Mouse (Mus musculus): ENCODE measurements around the gene D3Ertd751e. TPM values are rescaled to one million over a fixed set of nuclear protein-coding genes. Genes with fewer than 3 reads are reported as not detected.

Gene D3Ertd751e
- 1 to 10 TPM; 2.0 to 2.4 TPM for total RNA-seq (2021)
- long read RNA-seq, experiment 1, partial matches to known transcripts, result 1 of 3 reads
- long read RNA-seq, experiment 1, other reads (novel, unspliced or antisense), result 1 of 3 reads
- long read RNA-seq, experiment 2, partial matches to known transcripts, result 0 of 9 reads
- long read RNA-seq, experiment 2, other reads (novel, unspliced or antisense), result 6 of 9 reads

DNA sequence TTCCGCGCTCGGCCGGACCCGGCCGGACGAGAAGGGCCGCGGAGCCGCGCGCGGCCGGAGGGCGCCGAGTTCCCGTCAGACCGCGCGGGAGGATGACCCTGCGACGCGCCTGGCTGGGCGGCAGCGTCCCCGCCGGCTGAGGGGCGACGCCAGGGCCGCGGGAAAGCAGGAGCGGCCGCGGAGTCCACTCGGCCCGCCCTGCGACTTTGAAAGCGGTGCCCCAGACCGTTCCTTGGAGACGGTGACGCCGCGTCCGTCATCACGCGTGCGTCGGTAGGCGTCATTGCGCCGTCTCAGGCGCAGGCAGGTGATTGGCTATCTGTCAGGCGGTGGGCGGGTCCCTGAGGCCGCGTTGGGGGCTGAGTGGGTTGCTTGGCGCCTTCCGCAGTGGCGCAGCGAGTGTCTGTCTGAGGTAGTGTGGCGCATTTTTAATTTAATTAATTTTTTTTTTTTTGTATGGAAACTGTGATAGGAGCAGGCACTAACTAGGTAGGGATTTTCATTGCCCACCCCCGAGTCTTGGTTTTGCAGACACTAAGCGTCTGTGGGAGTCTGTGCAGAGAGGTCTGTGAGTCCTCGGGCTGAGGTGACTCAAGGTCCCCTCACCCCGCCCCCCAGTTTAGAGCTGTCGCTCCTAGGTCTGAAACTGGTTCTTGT lies at the start of gene D3Ertd751e, which contains the start of gene Sclt1:
D3Ertd751e (plus strand) TSS at position 334 of the 657 bp plus-strand sequence.
Sclt1 (minus strand) TSS at position 237 of the 657 bp plus-strand sequence.
- peak; percentile 96 for DNase-seq

GRCm38 (mm10) chr3:41695681-41696080 lies 46.7 kb upstream of the D3Ertd751e start:
- DNase-seq, result no peak

DNA sequence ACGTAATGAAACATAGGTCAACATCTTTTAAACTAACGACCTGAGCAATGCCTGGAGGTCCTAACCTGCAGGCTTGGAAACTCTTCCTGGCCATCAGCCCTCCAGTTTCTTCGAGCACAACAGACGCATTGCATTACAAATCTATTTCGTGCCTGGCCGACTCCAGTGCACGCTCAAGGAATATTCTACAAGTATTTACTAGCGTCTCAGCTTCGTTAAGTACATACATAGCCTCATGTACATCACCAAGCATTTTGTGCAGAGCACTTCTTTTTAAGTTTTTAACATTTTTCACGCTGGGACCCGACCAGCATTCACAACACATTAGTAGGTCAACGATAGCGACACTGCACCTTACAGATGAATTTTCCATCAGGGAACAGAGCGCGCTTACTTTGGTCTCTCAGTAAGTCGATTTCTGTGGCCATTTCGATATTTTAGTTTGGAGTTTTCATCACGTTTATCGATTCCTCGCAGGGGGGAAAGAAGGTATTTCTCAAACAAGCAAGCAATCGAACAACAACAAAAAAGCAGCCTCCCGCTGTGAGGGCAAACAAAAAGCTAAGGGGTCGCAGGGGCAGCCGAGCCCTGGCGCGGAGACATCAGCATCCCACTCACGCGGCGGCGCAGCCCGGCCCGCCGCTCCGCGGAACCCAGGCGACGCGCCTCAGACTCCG lies 672 bp upstream of the D3Ertd751e start:
- DNase-seq, result no peak

GRCm38 (mm10) chr3:41743436-41743835 lies 1.0 kb downstream of the D3Ertd751e start:
- no peak for DNase-seq

DNA sequence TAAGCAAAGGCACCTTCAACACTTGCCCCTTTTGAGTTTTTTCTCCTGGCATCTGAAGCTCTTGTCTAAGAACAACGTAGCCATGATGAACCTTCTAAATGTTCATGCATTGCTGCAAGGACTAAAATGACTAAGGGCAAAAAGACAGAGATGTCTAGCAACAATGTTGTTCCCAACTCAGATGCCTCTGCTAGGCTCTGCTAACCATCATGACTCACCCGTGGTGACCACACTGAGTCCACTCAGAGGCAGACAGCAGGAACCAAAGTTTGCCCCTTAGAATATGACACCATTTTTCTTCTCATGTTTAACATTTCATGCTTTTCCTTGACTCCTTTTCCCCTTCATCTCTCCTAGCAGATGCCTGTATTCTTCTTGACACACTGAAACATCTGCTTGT lies 12.1 kb downstream of the D3Ertd751e start:
- no peak for DNase-seq

DNA sequence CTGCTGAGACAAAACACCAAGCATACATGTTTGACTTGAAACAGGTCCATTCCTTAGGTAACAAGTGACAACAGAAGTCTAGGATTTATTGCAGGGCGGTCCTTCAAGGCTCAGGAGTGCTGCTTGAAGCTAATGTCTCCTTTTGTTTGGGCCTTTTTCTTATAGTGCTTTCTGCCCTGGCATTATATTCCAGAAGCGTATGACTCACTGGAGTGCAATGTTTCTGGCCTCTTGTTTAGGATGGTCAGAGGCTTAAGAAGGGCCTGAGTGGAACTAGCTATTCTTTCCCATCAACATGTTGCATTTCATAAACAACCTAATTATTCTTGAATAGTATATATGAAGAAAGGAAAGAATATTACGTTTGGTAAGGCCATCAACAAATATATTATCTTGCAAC lies 19.7 kb downstream of the D3Ertd751e start:
- DNase-seq, result no peak

- DNase-seq, result no peak
These were observed 70.0 kb downstream of the D3Ertd751e start for GRCm38 (mm10) chr3:41812447-41812846.

Other genes starting within 250 kb of the D3Ertd751e start
- gene Jade1, start 186.9 kb upstream of the D3Ertd751e start, total RNA-seq (2021), result 10 to 100 TPM; 19.8 to 23.9 TPM
- 1 to 10 TPM; 4.6 to 5.0 TPM for gene Sclt1, start 97 bp upstream of the D3Ertd751e start, total RNA-seq (2021)